Mouse (Mus musculus) adrenal gland, postnatal 10 days (tissue): ENCODE measurements around the gene Jup. TPM values are rescaled to one million over a fixed set of nuclear protein-coding genes. Genes with fewer than 3 reads are reported as not detected.
"Not testable (repeated sequence)": the region's sequence is repeated elsewhere in the genome, so short reads cannot be mapped to it uniquely, and the experiment has no call there.

ENCODE experiments used
- DNase-seq: peaks from one replicate; pipeline ENCODE4 v3.0.0; 2021; ENCODE audit warnings: mixed read lengths
- total RNA-seq, 2 experiments: library from RNA; stranded (reverse); gene quantifications; 2 replicates each; pipeline ENCODE4 v1.2.3; 2021

Gene Jup
- total RNA-seq, 2 experiments from 2014 or later: 89.6 to 99.0 TPM

GRCm38 (mm10) chr11:100391081-100391883 is 6.3 kb downstream of the Jup start:
- peak; percentile 70 for DNase-seq

GRCm38 (mm10) chr11:100389931-100390445 is 7.6 kb downstream of the Jup start:
- peak; percentile 53 for DNase-seq

- DNase-seq: peak; percentile 78
Observed at GRCm38 (mm10) chr11:100388588-100388987, 9.0 kb downstream of the Jup start.

- DNase-seq: peak; percentile 41
Observed at GRCm38 (mm10) chr11:100387589-100388375, 9.8 kb downstream of the Jup start.

- DNase-seq: no peak
Observed at GRCm38 (mm10) chr11:100387111-100387510, 10.5 kb downstream of the Jup start.

- no peak for DNase-seq
Observed at GRCm38 (mm10) chr11:100386586-100386985, 11.0 kb downstream of the Jup start.

- DNase-seq: no peak
Observed at GRCm38 (mm10) chr11:100385016-100385415, 12.5 kb downstream of the Jup start.

GRCm38 (mm10) chr11:100382682-100383081 is 14.9 kb downstream of the Jup start:
- DNase-seq: no peak

GRCm38 (mm10) chr11:100379311-100379710 is 18.3 kb downstream of the Jup start:
- no peak for DNase-seq

- DNase-seq: no peak
Observed at GRCm38 (mm10) chr11:100378446-100378845, 19.1 kb downstream of the Jup start.

- no peak for DNase-seq
Observed at GRCm38 (mm10) chr11:100377989-100378388, 19.6 kb downstream of the Jup start.

GRCm38 (mm10) chr11:100376746-100377389 is 20.7 kb downstream of the Jup start:
- no peak for DNase-seq

GRCm38 (mm10) chr11:100376005-100376404 is 21.6 kb downstream of the Jup start:
- DNase-seq: no peak

GRCm38 (mm10) chr11:100375127-100375526 is 22.4 kb downstream of the Jup start:
- no peak for DNase-seq

- no peak for DNase-seq
Observed at GRCm38 (mm10) chr11:100371981-100372558, 25.5 kb downstream of the Jup start.

GRCm38 (mm10) chr11:100369822-100370221 is 27.7 kb downstream of the Jup start:
- no peak for DNase-seq

GRCm38 (mm10) chr11:100369145-100369544 is 28.4 kb downstream of the Jup start:
- no peak for DNase-seq

- DNase-seq: peak; percentile 82
Observed at GRCm38 (mm10) chr11:100362979-100363562, 34.5 kb downstream of the Jup start.

GRCm38 (mm10) chr11:100362209-100362978 is 35.2 kb downstream of the Jup start:
- peak; percentile 88 for DNase-seq

GRCm38 (mm10) chr11:100361059-100361458 is 36.5 kb downstream of the Jup start:
- DNase-seq: not testable (repeated sequence)

- no peak for DNase-seq
Observed at GRCm38 (mm10) chr11:100360175-100360574, 37.4 kb downstream of the Jup start.
